Mouse (Mus musculus) brain, embryonic 14.5 days (tissue): ENCODE measurements around the gene Jup.
A peak's percentile ranks its signal among the peaks of the same experiment; 100 is the strongest.

Experiments
- CTCF ChIP-seq: fragments of 200-500 bp; IDR thresholded peaks from 2 replicates; pipeline ENCODE4 v1.5.1; 2012; ENCODE audit warnings: inconsistent platforms, mild to moderate bottlenecking, moderate library complexity, borderline replicate concordance; ENCODE audit not compliant: insufficient read depth, insufficient read length; ENCODE audit errors: extremely low read depth
- POLR2A ChIP-seq: fragments of 200-500 bp; IDR thresholded peaks from 2 replicates; pipeline ENCODE4 v1.6.1; 2012; ENCODE audit warnings: mild to moderate bottlenecking, inconsistent platforms, borderline replicate concordance; ENCODE audit not compliant: poor library complexity, insufficient read depth, insufficient read length, severe bottlenecking; ENCODE audit errors: extremely low read depth

DNA sequence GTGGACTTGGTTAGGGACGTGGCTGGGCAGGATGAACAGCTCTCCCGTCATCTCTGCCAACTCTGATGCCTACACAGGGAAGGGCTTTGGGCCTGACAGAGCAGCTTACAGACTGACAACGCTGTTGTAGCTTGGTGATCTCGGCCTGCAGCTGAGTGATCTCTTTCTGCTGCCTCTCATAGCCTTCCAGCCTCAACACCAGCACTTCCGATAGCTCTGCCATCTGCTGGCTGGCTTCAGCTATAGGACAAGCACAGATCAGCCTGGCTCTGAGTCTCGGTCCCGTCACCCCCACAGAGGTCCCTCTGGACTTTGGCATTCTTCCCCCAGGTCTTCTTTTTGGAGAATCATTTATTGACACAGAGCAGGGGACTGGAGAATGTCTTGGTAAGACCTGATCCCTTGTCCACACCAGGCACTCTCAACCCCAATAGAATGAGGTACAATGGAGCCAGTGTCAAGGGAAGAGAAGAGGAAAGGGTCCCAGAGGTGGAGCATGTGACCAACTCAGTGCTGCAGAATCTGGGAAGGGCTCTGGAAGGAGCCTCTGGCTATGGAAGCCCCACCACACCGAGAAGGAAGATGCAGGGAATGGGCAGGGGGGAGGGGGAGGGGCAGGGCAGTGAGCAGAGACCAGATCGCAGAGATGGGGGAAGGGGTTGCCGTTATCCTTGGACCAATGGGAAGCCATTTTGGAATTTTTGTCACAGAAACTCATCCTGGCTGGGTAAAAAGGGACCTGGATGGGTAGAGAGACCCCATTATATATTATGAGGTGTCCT lies 45.3 kb downstream of the Jup start:
- TF ChIP-seq POLR2A, result no peak
- TF ChIP-seq CTCF, result peak; percentile 64
